Mouse (Mus musculus): Measurements from ENCODE around the gene Spdye4a. TPM values are rescaled to one million over a fixed set of nuclear protein-coding genes. Genes with fewer than 3 reads are reported as not detected.
A peak's percentile ranks its signal among the peaks of the same experiment; 100 is the strongest.
"Not testable (repeated sequence)": the region's sequence is repeated elsewhere in the genome, so short reads cannot be mapped to it uniquely, and the experiment has no call there.

Gene Spdye4a
- polyA plus RNA-seq, 1 experiment = not detected

GRCm38 (mm10) chr5:143235028-143235693 is 8.5 kb upstream of the Spdye4a start, which contains the start of gene Zfp12:
TSS of gene Zfp12 (plus strand) at chr5:143235163.
- H3K36me3 ChIP-seq (ENCODE audit: control insufficient read depth, insufficient read depth, low read length) = peaks cover 3% of the 10 kb centered on the region; the same call in 1 of the 2 replicates
- H3K4me3 ChIP-seq (ENCODE audit: low read depth, low read length) = peak within 1 kb of the TSS; percentile 72
- H3K27me3 ChIP-seq (ENCODE audit: control insufficient read depth, insufficient read depth, low read length) = no peaks in the 10 kb centered on the region
- H3K27ac ChIP-seq (ENCODE audit: insufficient read depth, low read depth, low read length) = peak within 1 kb of the TSS; percentile 34; the same call in 1 of the 2 replicates
- TF ChIP-seq POLR2A (IDR thresholded peaks at IDR 0.05; ENCODE audit: low read depth, low read length) (no peak; the same call in 1 of the 2 replicates), CTCF (IDR thresholded peaks at IDR 0.05; ENCODE audit: extremely low read depth, insufficient read length, insufficient replicate concordance, low read depth, low read length) (no peak)
- WGBS = under 1% methylated on average over 58 of the region's 58 CpGs
- no peaks in the 10 kb centered on the region; the same call in 1 of the 2 replicates for H3K4me1 ChIP-seq (ENCODE audit: control insufficient read depth, insufficient read depth, insufficient read length, low read length)

- Histone ChIP-seq H3K27ac (ENCODE audit: insufficient read depth, low read depth, low read length) (no peak overlapping the region), H3K36me3 (ENCODE audit: control insufficient read depth, insufficient read depth, low read length) (no peaks in the 10 kb centered on the region), H3K27me3 (ENCODE audit: control insufficient read depth, insufficient read depth, low read length) (peaks cover 21% of the 10 kb centered on the region), H3K4me1 (ENCODE audit: control insufficient read depth, insufficient read depth, insufficient read length, low read length) (no peaks in the 10 kb centered on the region), H3K4me3 (ENCODE audit: low read depth, low read length) (no peak overlapping the region)
- 73% methylated on average over 1 of the region's 1 CpGs for WGBS
- no peak for TF ChIP-seq CTCF (IDR thresholded peaks at IDR 0.05; ENCODE audit: extremely low read depth, insufficient read length, insufficient replicate concordance, low read depth, low read length)
- no peak for TF ChIP-seq POLR2A (IDR thresholded peaks at IDR 0.05; ENCODE audit: low read depth, low read length)
Measured at GRCm38 (mm10) chr5:143222287-143222686, 4.4 kb downstream of the Spdye4a start.

- 73% methylated on average over 5 of the region's 5 CpGs for WGBS
- no peak overlapping the region for H3K27ac ChIP-seq (ENCODE audit: insufficient read depth, low read depth, low read length)
- no peaks in the 10 kb centered on the region for H3K36me3 ChIP-seq (ENCODE audit: control insufficient read depth, insufficient read depth, low read length)
- no peaks in the 10 kb centered on the region for H3K4me1 ChIP-seq (ENCODE audit: control insufficient read depth, insufficient read depth, insufficient read length, low read length)
- H3K27me3 ChIP-seq (ENCODE audit: control insufficient read depth, insufficient read depth, low read length) = peaks cover 21% of the 10 kb centered on the region
- TF ChIP-seq CTCF (IDR thresholded peaks at IDR 0.05; ENCODE audit: extremely low read depth, insufficient read length, insufficient replicate concordance, low read depth, low read length) (no peak), POLR2A (IDR thresholded peaks at IDR 0.05; ENCODE audit: low read depth, low read length) (no peak)
- no peak overlapping the region for H3K4me3 ChIP-seq (ENCODE audit: low read depth, low read length)
Measured at GRCm38 (mm10) chr5:143220996-143221395, 5.7 kb downstream of the Spdye4a start.

GRCm38 (mm10) chr5:143213832-143214231 is 12.9 kb downstream of the Spdye4a start:
- Histone ChIP-seq H3K4me3 (ENCODE audit: low read depth, low read length) (no peak overlapping the region), H3K27ac (ENCODE audit: insufficient read depth, low read depth, low read length) (no peak overlapping the region), H3K4me1 (ENCODE audit: control insufficient read depth, insufficient read depth, insufficient read length, low read length) (no peaks in the 10 kb centered on the region), H3K36me3 (ENCODE audit: control insufficient read depth, insufficient read depth, low read length) (no peaks in the 10 kb centered on the region), H3K27me3 (ENCODE audit: control insufficient read depth, insufficient read depth, low read length) (peaks cover 31% of the 10 kb centered on the region)
- 17% methylated on average over 2 of the region's 2 CpGs for WGBS
- no peak for TF ChIP-seq CTCF (IDR thresholded peaks at IDR 0.05; ENCODE audit: extremely low read depth, insufficient read length, insufficient replicate concordance, low read depth, low read length)
- no peak for TF ChIP-seq POLR2A (IDR thresholded peaks at IDR 0.05; ENCODE audit: low read depth, low read length)

GRCm38 (mm10) chr5:143205015-143205414 is 21.7 kb downstream of the Spdye4a start:
- no peaks in the 10 kb centered on the region for H3K36me3 ChIP-seq (ENCODE audit: control insufficient read depth, insufficient read depth, low read length)
- H3K4me1 ChIP-seq (ENCODE audit: control insufficient read depth, insufficient read depth, insufficient read length, low read length) = no peaks in the 10 kb centered on the region
- peaks cover 27% of the 10 kb centered on the region for H3K27me3 ChIP-seq (ENCODE audit: control insufficient read depth, insufficient read depth, low read length)
- no peak overlapping the region for H3K27ac ChIP-seq (ENCODE audit: insufficient read depth, low read depth, low read length)
- H3K4me3 ChIP-seq (ENCODE audit: low read depth, low read length) = no peak overlapping the region
- 75% methylated on average over 3 of the region's 3 CpGs for WGBS
- no peak for TF ChIP-seq POLR2A (IDR thresholded peaks at IDR 0.05; ENCODE audit: low read depth, low read length)
- peak; percentile 33; the same call in 1 of the 2 replicates for TF ChIP-seq CTCF (IDR thresholded peaks at IDR 0.05; ENCODE audit: extremely low read depth, insufficient read length, insufficient replicate concordance, low read depth, low read length)

- 73% methylated on average over 4 of the region's 4 CpGs for WGBS
- no peak overlapping the region for H3K27ac ChIP-seq (ENCODE audit: insufficient read depth, low read depth, low read length)
- no peaks in the 10 kb centered on the region for H3K4me1 ChIP-seq (ENCODE audit: control insufficient read depth, insufficient read depth, insufficient read length, low read length)
- TF ChIP-seq CTCF (IDR thresholded peaks at IDR 0.05; ENCODE audit: extremely low read depth, insufficient read length, insufficient replicate concordance, low read depth, low read length) (no peak), POLR2A (IDR thresholded peaks at IDR 0.05; ENCODE audit: low read depth, low read length) (no peak)
- H3K27me3 ChIP-seq (ENCODE audit: control insufficient read depth, insufficient read depth, low read length) = 0 out of 2 replicates have a peak, but pooled peaks cover 5% of the 10 kb centered on the region
- H3K36me3 ChIP-seq (ENCODE audit: control insufficient read depth, insufficient read depth, low read length) = no peaks in the 10 kb centered on the region
- H3K4me3 ChIP-seq (ENCODE audit: low read depth, low read length) = no peak overlapping the region
Measured at GRCm38 (mm10) chr5:143196506-143196905, 30.2 kb downstream of the Spdye4a start.

- TF ChIP-seq POLR2A (IDR thresholded peaks at IDR 0.05; ENCODE audit: low read depth, low read length) = no peak
- no peak for TF ChIP-seq CTCF (IDR thresholded peaks at IDR 0.05; ENCODE audit: extremely low read depth, insufficient read length, insufficient replicate concordance, low read depth, low read length)
- H3K27me3 ChIP-seq (ENCODE audit: control insufficient read depth, insufficient read depth, low read length) = 0 out of 2 replicates have a peak, but pooled peaks cover 5% of the 10 kb centered on the region
- 55% methylated on average over 2 of the region's 2 CpGs for WGBS
- H3K36me3 ChIP-seq (ENCODE audit: control insufficient read depth, insufficient read depth, low read length) = no peaks in the 10 kb centered on the region
- no peak overlapping the region for H3K27ac ChIP-seq (ENCODE audit: insufficient read depth, low read depth, low read length)
- no peak overlapping the region for H3K4me3 ChIP-seq (ENCODE audit: low read depth, low read length)
- no peaks in the 10 kb centered on the region for H3K4me1 ChIP-seq (ENCODE audit: control insufficient read depth, insufficient read depth, insufficient read length, low read length)
Measured at GRCm38 (mm10) chr5:143195166-143195565, 31.5 kb downstream of the Spdye4a start.

- not testable (repeated sequence) for H3K4me3 ChIP-seq (ENCODE audit: low read depth, low read length); H3K36me3 ChIP-seq (ENCODE audit: control insufficient read depth, insufficient read depth, low read length); H3K27me3 ChIP-seq (ENCODE audit: control insufficient read depth, insufficient read depth, low read length); H3K4me1 ChIP-seq (ENCODE audit: control insufficient read depth, insufficient read depth, insufficient read length, low read length); H3K27ac ChIP-seq (ENCODE audit: insufficient read depth, low read depth, low read length)
- WGBS = 53% methylated on average over 8 of the region's 8 CpGs
Measured at GRCm38 (mm10) chr5:143194747-143195146, 31.9 kb downstream of the Spdye4a start.
